In the genomic region with DNA sequence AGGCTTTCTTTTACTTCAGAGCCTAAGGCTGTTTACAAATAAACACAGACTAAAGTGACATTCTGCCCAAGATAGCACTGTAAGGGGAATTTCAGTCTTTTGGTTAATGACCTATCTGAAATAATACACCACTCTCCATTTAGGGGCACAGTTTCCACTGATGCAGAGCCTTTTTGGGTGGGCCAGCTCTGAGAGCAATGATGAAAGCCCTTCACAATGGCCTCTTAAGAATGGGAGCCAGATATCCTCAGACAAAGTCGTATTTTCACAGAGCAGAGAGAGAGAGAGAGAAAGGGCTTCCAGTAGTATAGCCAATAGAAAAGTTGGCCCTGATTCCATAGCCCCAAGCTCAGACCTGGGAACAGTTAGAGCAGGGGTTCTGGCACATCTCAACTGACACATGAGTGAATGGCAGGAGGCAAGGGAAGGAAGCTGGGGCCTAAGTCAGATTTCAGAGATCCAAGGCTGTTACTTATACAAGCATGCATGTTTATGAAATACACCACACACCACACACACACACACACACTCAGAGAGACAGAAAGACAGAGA, we compare ENCODE assay signal across 16 mouse cellular contexts.
DNase-seq lines count a peak whose midpoint lies in the region; ATAC-seq and TF ChIP-seq lines count a peak whose summit lies in the region.
"Had no signal": no experiment of that assay in that cellular context is flagged by ENCODE, and none has a peak within 500 bp of the region (broad histone marks: within the 10 kb centered on the region; RNA-seq: fewer than 3 reads in every experiment).

No protein-coding gene starts in this region.

- peaks cover 14% of the 10 kb centered on the region for H3K4me1 ChIP-seq in heart, embryonic 13.5 days
- H3K4me1 ChIP-seq in heart, embryonic 10.5 days, result no peaks in the 10 kb centered on the region; the same call in 1 of the 2 replicates
- peaks cover 10% of the 10 kb centered on the region for H3K4me1 ChIP-seq in limb, embryonic 10.5 days
- H3K4me1 ChIP-seq: midbrain, embryonic 13.5 days; neural tube, embryonic 15.5 days had no signal

- ATAC-seq in heart, embryonic 13.5 days (ENCODE audit: extremely low read depth, insufficient number of reproducible peaks, low FRiP score, low TSS enrichment), result no peak; the same call in 1 of the 2 replicates
- ATAC-seq: midbrain, embryonic 13.5 days had no signal

- H3K27me3 ChIP-seq in heart, embryonic 13.5 days (replicated peaks), result no peaks in the 10 kb centered on the region
- H3K27me3 ChIP-seq in heart, embryonic 10.5 days (ENCODE audit: insufficient read depth, poor library complexity, severe bottlenecking), result no peaks in the 10 kb centered on the region
- no peaks in the 10 kb centered on the region for H3K27me3 ChIP-seq in limb, embryonic 10.5 days (ENCODE audit: low read depth, poor library complexity, severe bottlenecking)
- H3K27me3 ChIP-seq: midbrain, embryonic 13.5 days; neural tube, embryonic 15.5 days had no signal

- no peak overlapping the region for H3K4me3 ChIP-seq in heart, embryonic 13.5 days
- no peak overlapping the region for H3K4me3 ChIP-seq in heart, embryonic 10.5 days
- no peak overlapping the region for H3K4me3 ChIP-seq in limb, embryonic 10.5 days
- H3K4me3 ChIP-seq: midbrain, embryonic 13.5 days; myocyte; neural tube, embryonic 15.5 days had no signal

- no peak overlapping the region for H3K4me2 ChIP-seq in heart, embryonic 13.5 days
- H3K4me2 ChIP-seq: midbrain, embryonic 13.5 days; neural tube, embryonic 15.5 days had no signal

- DNase-seq in embryo, embryonic 10 days (ENCODE audit: low spot score), result peak; percentile 12
- DNase-seq in embryo, embryonic 9.5 days (ENCODE audit: extremely low spot score), result no peak
- no peak for DNase-seq in heart, embryonic 10.5 days (ENCODE audit: low spot score)
- DNase-seq in brain, embryonic 14.5 days (ENCODE audit: low read depth), result peak; percentile 69
- peak; percentile 62 for DNase-seq in limb, embryonic 10.5 days (ENCODE audit: low spot score)
- DNase-seq in right cerebral cortex, postnatal 4 days, result no peak
- no peak for DNase-seq in spleen, adult 18-20 months
- DNase-seq: cerebellum, adult 9-11 months; kidney, adult 9 months; left cerebral cortex, postnatal 4 days; right cerebral cortex, postnatal 25 days; thymus, postnatal 14 days had no signal

- peak overlapping the region; percentile 54 for H3K27ac ChIP-seq in heart, embryonic 13.5 days (replicated peaks)
- no peak overlapping the region for H3K27ac ChIP-seq in heart, embryonic 10.5 days
- H3K27ac ChIP-seq in limb, embryonic 10.5 days, result no peak overlapping the region
- H3K27ac ChIP-seq: midbrain, embryonic 13.5 days; neural tube, embryonic 15.5 days had no signal

- no peaks in the 10 kb centered on the region for H3K9me3 ChIP-seq in heart, embryonic 13.5 days
- H3K9me3 ChIP-seq in heart, embryonic 10.5 days, result no peaks in the 10 kb centered on the region
- H3K9me3 ChIP-seq in limb, embryonic 10.5 days (replicated peaks), result no peaks in the 10 kb centered on the region
- H3K9me3 ChIP-seq: midbrain, embryonic 13.5 days; neural tube, embryonic 15.5 days had no signal

- TF ChIP-seq CTCF in brain, embryonic 14.5 days (IDR thresholded peaks at IDR 0.05; ENCODE audit: borderline replicate concordance, extremely low read depth, insufficient read depth, insufficient read length), result no peak

- whole genome bisulfite sequencing in heart, embryonic 13.5 days, result 5% methylated on average over 1 of the region's 1 CpGs
- WGBS in heart, embryonic 10.5 days, result 9% methylated on average over 1 of the region's 1 CpGs
- WGBS in limb, embryonic 10.5 days, result 33% methylated on average over 1 of the region's 1 CpGs

- no peak overlapping the region for H3K9ac ChIP-seq in heart, embryonic 13.5 days
- H3K9ac ChIP-seq: midbrain, embryonic 13.5 days; neural tube, embryonic 15.5 days had no signal

- no peaks in the 10 kb centered on the region for H3K36me3 ChIP-seq in heart, embryonic 13.5 days
- no peaks in the 10 kb centered on the region for H3K36me3 ChIP-seq in heart, embryonic 10.5 days
- H3K36me3 ChIP-seq in limb, embryonic 10.5 days, result no peaks in the 10 kb centered on the region
- H3K36me3 ChIP-seq: midbrain, embryonic 13.5 days; neural tube, embryonic 15.5 days had no signal

- TF ChIP-seq POLR2A in brain, embryonic 14.5 days (IDR thresholded peaks at IDR 0.05; ENCODE audit: borderline replicate concordance, extremely low read depth, insufficient read depth, insufficient read length, poor library complexity, severe bottlenecking), result no peak

Comparison
In these comparisons a context has a peak if more than half of its experiments do, and no peak if none do; other contexts are left out.
1. DNase-seq: peak in embryo, embryonic 10 days (single experiment), brain, embryonic 14.5 days (single experiment) and limb, embryonic 10.5 days (single experiment); none in embryo, embryonic 9.5 days (single experiment), heart, embryonic 10.5 days (single experiment), right cerebral cortex, postnatal 4 days (single experiment) and spleen, adult 18-20 months (0 of 2).